Mouse (Mus musculus) limb, embryonic 11.5 days (tissue): ENCODE measurements at regions not wholly inside any gene's neighbourhood (a gene's known extent, or its start where the extent isn't known, plus 50 kb on each side); places are given as distances from the start of the nearest gene placed in this dataset.
A peak's percentile ranks its signal among the peaks of the same experiment; 100 is the strongest.

Experiments
- ATAC-seq: fragments of 200-750 bp; cut with Nextera tagmentation; 2 replicates; pipeline ENCODE4 v1.8.0; 2017; ENCODE audit warnings: low read depth; ENCODE audit not compliant: insufficient number of reproducible peaks, low FRiP score, low TSS enrichment
- DNase-seq: peaks from one replicate; pipeline ENCODE4 v3.0.0-alpha.2; 2015; ENCODE audit warnings: low spot score
- H3K27ac ChIP-seq: fragments of 300-500 bp; sonication (generic); replicated peaks from 2 replicates; pipeline ENCODE4 v1.5.1; 2014; ENCODE audit warnings: low read depth, mild to moderate bottlenecking, low read length
- H3K27me3 ChIP-seq: fragments of 300-500 bp; sonication (generic); 2 replicates; pipeline ENCODE4 v1.6.1; 2014; ENCODE audit warnings: mild to moderate bottlenecking, low read length, mixed read lengths; ENCODE audit not compliant: control insufficient read depth, insufficient read depth
- H3K36me3 ChIP-seq: fragments of 300-500 bp; sonication (generic); 2 replicates; pipeline ENCODE4 v1.6.1; 2014; ENCODE audit warnings: mild to moderate bottlenecking, low read length, moderate library complexity, mixed read lengths; ENCODE audit not compliant: control insufficient read depth, insufficient read depth
- H3K4me1 ChIP-seq: fragments of 300-500 bp; sonication (generic); 2 replicates; pipeline ENCODE4 v1.6.1; 2014; ENCODE audit warnings: low read length, mixed read lengths; ENCODE audit not compliant: control insufficient read depth, insufficient read depth
- H3K4me2 ChIP-seq: fragments of 300-500 bp; sonication (generic); 2 replicates; pipeline ENCODE4 v1.6.1; 2014; ENCODE audit warnings: low read depth, mild to moderate bottlenecking, moderate library complexity; ENCODE audit not compliant: severe bottlenecking
- H3K4me3 ChIP-seq: fragments of 300-500 bp; sonication (generic); 2 replicates; pipeline ENCODE4 v1.5.1; 2014; ENCODE audit warnings: low read depth, low read length
- H3K9ac ChIP-seq: fragments of 300-500 bp; sonication (generic); 2 replicates; pipeline ENCODE4 v1.6.1; 2014; ENCODE audit warnings: mild to moderate bottlenecking, low read length
- H3K9me3 ChIP-seq: fragments of 300-500 bp; sonication (generic); 2 replicates; pipeline ENCODE4 v1.6.1; 2016; ENCODE audit warnings: low read length; ENCODE audit not compliant: control insufficient read depth
- WGBS: fragments of 180-500 bp; shearing (Covaris S2); extraction: QIAGEN DNeasy Blood & Tissue Kit; methylation state at CpG from one replicate; pipeline ENCODE4 v1.1.7; 2014; 5-methylcytosine and 5-hydroxymethylcytosine counted together

DNA sequence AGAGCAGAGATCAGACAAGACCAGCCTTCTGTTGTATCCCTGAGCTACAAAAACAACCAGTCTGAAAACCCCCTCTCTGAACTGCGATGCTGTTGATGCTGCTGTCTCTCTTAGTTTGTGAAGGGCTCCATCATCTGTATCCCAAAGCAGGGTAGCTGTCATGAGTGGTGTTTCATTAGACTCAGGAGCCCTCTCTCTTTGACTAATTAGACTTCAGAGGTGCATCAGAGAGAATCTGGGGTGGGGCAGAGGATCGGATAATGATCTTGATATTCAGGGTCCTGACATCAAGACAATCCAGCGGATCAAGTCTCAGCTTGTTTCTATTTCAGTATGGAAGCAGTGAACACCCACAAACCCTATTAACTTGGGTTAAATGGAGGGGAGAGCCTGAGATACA is 70.6 kb upstream of the Slc24a4 start:
- no peaks in the 10 kb centered on the region for H3K9me3 ChIP-seq
- no peak overlapping the region for H3K4me3 ChIP-seq
- H3K27me3 ChIP-seq, result no peaks in the 10 kb centered on the region
- ATAC-seq (no peak), DNase-seq (no peak)
- H3K27ac ChIP-seq, result no peak overlapping the region
- H3K9ac ChIP-seq, result no peak overlapping the region
- no peaks in the 10 kb centered on the region for H3K36me3 ChIP-seq
- no peak overlapping the region for H3K4me2 ChIP-seq
- WGBS, result 77% methylated on average over 3 of the region's 3 CpGs
- no peaks in the 10 kb centered on the region for H3K4me1 ChIP-seq

DNA sequence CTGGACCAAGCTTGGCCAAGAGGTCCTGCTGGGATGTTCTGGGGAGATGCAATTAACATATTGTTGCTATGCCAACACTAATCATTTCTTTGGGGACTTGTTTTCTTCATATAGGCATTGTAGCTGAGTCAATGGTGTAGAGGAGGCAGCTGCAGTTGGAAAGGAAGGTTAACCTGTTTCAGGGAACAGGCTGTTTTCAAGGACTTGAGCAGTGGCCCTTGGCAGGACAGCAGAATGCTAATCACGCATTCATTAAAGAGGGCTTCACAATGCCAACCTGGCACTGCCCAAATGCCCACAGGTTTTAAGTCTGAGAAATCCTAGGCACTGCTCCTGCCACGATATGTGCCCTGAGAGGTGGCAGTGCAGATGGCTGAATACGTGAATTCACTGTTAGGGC is 70.1 kb upstream of the Slc24a4 start:
- Histone ChIP-seq H3K4me1 (no peaks in the 10 kb centered on the region), H3K4me3 (no peak overlapping the region), H3K9ac (no peak overlapping the region), H3K27ac (no peak overlapping the region), H3K36me3 (no peaks in the 10 kb centered on the region), H3K9me3 (no peaks in the 10 kb centered on the region), H3K27me3 (no peaks in the 10 kb centered on the region), H3K4me2 (no peak overlapping the region)
- DNase-seq, result no peak
- WGBS, result 87% methylated on average over 3 of the region's 3 CpGs
- ATAC-seq, result no peak

DNA sequence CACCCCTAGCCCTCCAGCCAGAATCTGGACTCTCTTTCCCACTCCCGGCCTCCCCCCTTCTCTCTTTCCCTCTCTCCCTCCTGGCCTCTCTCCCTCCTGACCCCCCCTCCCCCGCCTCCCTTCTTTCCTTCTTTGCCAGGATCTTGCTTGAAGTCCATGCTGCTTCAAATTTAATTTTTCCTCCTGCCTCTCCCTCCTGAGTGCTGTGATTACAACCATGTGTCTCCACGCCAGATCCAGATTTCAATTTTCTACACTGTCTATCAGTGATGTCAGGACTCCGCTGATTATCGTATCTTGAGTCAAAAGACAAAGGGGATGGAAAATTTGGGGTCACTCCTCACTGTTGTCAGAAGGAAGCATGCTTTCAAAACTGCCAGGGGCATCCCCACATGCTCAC is 67.4 kb upstream of the Slc24a4 start:
- Histone ChIP-seq H3K36me3 (no peaks in the 10 kb centered on the region), H3K27me3 (no peaks in the 10 kb centered on the region), H3K4me3 (no peak overlapping the region), H3K9me3 (no peaks in the 10 kb centered on the region), H3K27ac (no peak overlapping the region), H3K4me1 (no peaks in the 10 kb centered on the region), H3K4me2 (no peak overlapping the region), H3K9ac (no peak overlapping the region)
- DNase-seq (no peak), ATAC-seq (no peak)
- WGBS, result 64% methylated on average over 5 of the region's 5 CpGs

DNA sequence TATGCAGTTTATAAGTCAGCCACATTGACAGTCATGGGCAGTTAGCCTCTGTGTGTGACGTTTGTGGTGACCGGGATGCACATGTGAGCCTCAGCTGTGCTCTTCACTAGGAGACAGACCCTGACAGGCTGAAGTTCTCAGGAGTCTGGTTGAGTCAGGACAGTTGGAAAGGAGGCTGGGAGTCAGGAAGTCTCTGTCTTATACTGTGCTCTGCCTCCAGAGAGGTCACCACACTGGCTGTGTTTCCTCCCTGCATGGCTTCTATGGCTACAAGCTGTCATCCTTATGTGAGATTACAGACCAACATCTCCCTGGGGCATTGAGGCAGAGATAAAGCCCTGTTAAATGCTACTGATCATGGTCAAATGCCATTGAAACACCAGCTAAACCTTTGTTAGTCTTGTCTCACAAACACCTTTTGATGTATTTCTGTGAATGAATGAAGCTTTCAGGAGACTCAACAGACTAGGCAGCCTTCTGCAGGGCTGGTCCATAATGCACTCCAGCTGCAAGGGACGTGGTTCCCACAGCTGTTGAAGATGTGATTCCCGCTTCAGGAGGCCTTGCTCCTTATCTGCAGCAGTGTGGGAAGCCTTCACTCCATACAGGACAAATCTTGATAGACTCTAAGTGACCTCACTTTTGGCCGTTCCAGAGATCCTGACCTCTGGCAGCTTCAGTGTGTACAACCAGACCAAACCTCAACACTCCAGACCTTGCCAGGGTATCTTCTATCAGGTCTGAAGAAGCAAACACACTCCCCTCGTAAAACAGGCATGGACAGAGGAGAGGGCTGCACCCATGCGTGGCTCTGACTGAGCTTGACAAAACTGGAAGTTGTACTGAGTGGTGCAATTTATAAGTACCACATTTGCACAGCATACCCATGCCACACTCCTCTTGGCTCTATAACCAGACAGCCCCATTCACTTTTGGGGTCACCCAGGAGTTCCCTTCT is 66.6 kb upstream of the Slc24a4 start:
- H3K4me1 ChIP-seq, result no peaks in the 10 kb centered on the region
- H3K9me3 ChIP-seq, result no peaks in the 10 kb centered on the region
- no peaks in the 10 kb centered on the region for H3K27me3 ChIP-seq
- 60% methylated on average over 7 of the region's 7 CpGs for WGBS
- no peak for DNase-seq
- no peak overlapping the region for H3K9ac ChIP-seq
- H3K4me2 ChIP-seq, result no peak overlapping the region
- ATAC-seq, result 0 out of 2 replicates have a peak, but pooled peaks have one; percentile 17
- H3K36me3 ChIP-seq, result no peaks in the 10 kb centered on the region
- no peak overlapping the region for H3K27ac ChIP-seq
- no peak overlapping the region for H3K4me3 ChIP-seq

DNA sequence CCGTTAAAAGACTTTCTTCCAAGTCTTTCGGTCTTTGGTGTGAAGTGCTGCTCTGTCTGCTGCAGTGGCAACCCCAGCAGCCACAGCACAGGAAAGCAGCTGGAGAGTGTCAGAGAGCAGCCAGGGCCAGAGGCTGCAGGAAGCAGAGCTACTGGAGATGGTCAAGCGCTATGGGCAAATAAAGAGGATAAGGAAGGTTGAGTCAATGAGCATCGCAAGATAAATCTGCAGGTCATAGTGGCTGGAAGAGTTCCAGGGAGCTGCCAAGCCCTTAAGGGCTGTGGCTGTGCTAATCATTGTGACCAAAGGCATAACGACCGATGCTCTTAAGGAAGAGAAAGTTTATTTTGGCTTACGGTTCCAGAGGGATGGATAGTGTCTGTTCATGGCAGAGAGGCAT is 65.9 kb upstream of the Slc24a4 start:
- no peaks in the 10 kb centered on the region for H3K4me1 ChIP-seq
- H3K27me3 ChIP-seq, result no peaks in the 10 kb centered on the region
- no peaks in the 10 kb centered on the region for H3K9me3 ChIP-seq
- no peak overlapping the region for H3K4me3 ChIP-seq
- no peak for DNase-seq
- H3K4me2 ChIP-seq, result no peak overlapping the region
- WGBS, result 81% methylated on average over 7 of the region's 7 CpGs
- H3K27ac ChIP-seq, result no peak overlapping the region
- no peak for ATAC-seq
- H3K36me3 ChIP-seq, result no peaks in the 10 kb centered on the region
- H3K9ac ChIP-seq, result no peak overlapping the region

DNA sequence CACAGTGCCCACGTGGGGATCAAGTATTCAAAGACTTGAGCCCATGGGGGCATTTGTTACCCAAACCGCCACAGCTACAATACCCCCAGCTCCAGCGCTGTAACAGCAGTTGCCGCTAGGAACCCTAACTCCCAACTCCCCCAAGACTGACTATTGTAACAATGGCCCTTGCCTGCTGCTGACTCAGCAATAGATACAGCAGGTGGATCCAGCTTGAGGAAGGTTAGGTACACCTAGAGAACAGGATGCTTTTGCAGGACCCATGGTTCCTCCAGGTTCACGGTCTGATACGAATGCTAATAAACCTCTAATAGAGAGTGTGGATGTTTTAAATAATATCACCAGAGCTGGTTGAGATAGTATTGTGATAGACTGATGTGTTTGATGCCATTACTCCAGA is 65.3 kb upstream of the Slc24a4 start:
- 89% methylated on average over 6 of the region's 6 CpGs for WGBS

DNA sequence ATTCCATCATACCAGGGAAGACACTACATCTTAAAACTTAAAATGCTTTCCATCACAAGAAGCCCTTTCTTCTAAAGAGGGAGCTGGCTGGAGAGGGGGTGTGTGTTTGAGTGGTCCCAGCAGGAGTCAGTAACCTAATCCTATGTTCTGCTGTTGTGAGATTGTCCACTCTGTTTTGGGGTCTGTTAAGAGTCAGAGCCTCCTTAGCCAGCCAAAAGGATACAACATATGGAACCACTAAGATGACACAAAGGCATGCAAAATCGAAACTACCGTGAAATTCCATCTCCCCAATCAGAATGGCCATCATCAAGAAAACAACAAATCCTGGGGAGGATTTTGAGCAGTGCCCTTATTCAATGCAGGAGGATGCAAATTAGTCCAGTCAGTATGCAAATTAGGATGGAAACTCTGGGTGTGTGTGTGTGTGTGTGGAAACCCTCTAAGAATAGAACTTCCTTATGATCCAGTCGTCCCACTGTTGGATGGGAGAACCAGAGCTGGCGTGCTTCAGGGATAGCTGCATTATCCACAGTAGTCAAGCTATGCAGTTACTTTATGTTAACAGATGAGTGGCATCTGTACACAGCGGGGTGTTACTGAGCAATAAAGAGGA is 63.7 kb upstream of the Slc24a4 start:
- Histone ChIP-seq H3K9ac (no peak overlapping the region), H3K27me3 (no peaks in the 10 kb centered on the region), H3K9me3 (no peaks in the 10 kb centered on the region), H3K27ac (no peak overlapping the region), H3K4me3 (no peak overlapping the region), H3K36me3 (no peaks in the 10 kb centered on the region), H3K4me2 (no peak overlapping the region), H3K4me1 (no peaks in the 10 kb centered on the region)
- no peak for ATAC-seq
- 73% methylated on average over 5 of the region's 5 CpGs for WGBS
- DNase-seq, result no peak

More for the DNA sequence above, 65.3 kb upstream of the Slc24a4 start:
- Histone ChIP-seq H3K36me3 (no peaks in the 10 kb centered on the region), H3K27me3 (no peaks in the 10 kb centered on the region), H3K4me1 (no peaks in the 10 kb centered on the region), H3K27ac (no peak overlapping the region), H3K9ac (no peak overlapping the region), H3K4me3 (no peak overlapping the region), H3K4me2 (no peak overlapping the region), H3K9me3 (no peaks in the 10 kb centered on the region)
- ATAC-seq, result no peak
- no peak for DNase-seq

DNA sequence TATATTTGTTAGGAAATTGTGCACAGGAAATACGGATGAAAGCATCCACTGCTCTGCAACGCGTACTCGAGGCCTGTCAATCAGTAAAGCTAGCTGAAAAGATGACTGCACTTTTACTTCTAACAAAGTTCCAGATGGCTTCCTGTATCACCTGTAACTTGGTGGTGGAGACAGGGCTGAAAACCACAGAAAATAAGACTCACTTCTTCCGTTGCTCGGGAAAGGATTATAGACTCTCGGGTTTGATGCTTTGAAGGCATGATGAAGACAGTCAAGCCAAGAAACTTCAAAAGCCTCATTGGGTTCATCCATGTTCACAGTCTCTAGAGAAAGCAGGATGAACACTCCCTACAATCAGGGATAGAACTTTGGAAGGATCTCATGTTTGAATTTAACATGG is 60.8 kb upstream of the Slc24a4 start:
- DNase-seq (no peak), ATAC-seq (no peak)
- H3K4me2 ChIP-seq, result no peak overlapping the region
- H3K9ac ChIP-seq, result no peak overlapping the region
- no peaks in the 10 kb centered on the region for H3K36me3 ChIP-seq
- H3K9me3 ChIP-seq, result no peaks in the 10 kb centered on the region
- no peaks in the 10 kb centered on the region for H3K27me3 ChIP-seq
- no peaks in the 10 kb centered on the region for H3K4me1 ChIP-seq
- WGBS, result 91% methylated on average over 7 of the region's 7 CpGs
- no peak overlapping the region for H3K4me3 ChIP-seq
- H3K27ac ChIP-seq, result no peak overlapping the region
